Mouse (Mus musculus) C2C12 (cell line): ENCODE data around the gene Fermt2. TPM values are rescaled to one million over a fixed set of nuclear protein-coding genes. Genes with fewer than 3 reads are reported as not detected.

Source experiments
- H3K27me3 ChIP-seq: one replicate; pipeline ENCODE4 v1.6.1; 2011; ENCODE audit not compliant: control insufficient read depth, insufficient read depth, insufficient read length
- H3K36me3 ChIP-seq: one replicate; pipeline ENCODE4 v1.6.1; 2011; ENCODE audit not compliant: control insufficient read depth, insufficient read depth
- H3K4me3 ChIP-seq: one replicate; pipeline ENCODE4 v1.5.1; 2011; ENCODE audit warnings: mild to moderate bottlenecking, control low read depth; ENCODE audit not compliant: poor library complexity, insufficient read depth, severe bottlenecking
- H3K79me2 ChIP-seq: one replicate; pipeline ENCODE4 v1.6.1; 2011; ENCODE audit not compliant: control insufficient read depth, insufficient read depth
- H3K79me3 ChIP-seq: one replicate; pipeline ENCODE4 v1.6.1; 2011; ENCODE audit warnings: low read depth, control low read depth
- H3ac ChIP-seq: one replicate; pipeline ENCODE3; 2011; ENCODE audit warnings: low read depth; ENCODE audit not compliant: control insufficient read depth, insufficient read length
- CEBPB ChIP-seq: IDR thresholded peaks from one replicate; pipeline ENCODE4 v1.6.1; 2011; ENCODE audit warnings: low read depth, mild to moderate bottlenecking, control low read depth, moderate library complexity
- CTCF ChIP-seq: IDR thresholded peaks from one replicate; pipeline ENCODE4 v1.5.1; 2011; ENCODE audit not compliant: control insufficient read depth, insufficient read depth, insufficient read length
- FOSL1 ChIP-seq: IDR thresholded peaks from one replicate; pipeline ENCODE4 v1.8.0; 2011; ENCODE audit warnings: mild to moderate bottlenecking, low read length; ENCODE audit not compliant: poor library complexity, insufficient read depth, severe bottlenecking
- MAX ChIP-seq: IDR thresholded peaks from one replicate; pipeline ENCODE4 v1.6.1; 2011; ENCODE audit warnings: mild to moderate bottlenecking, control low read depth
- MYOD1 ChIP-seq: IDR thresholded peaks from one replicate; pipeline ENCODE4 v1.6.1; 2011; ENCODE audit warnings: low read depth; ENCODE audit not compliant: control insufficient read depth, insufficient read length
- MYOG ChIP-seq: IDR thresholded peaks from one replicate; pipeline ENCODE4 v1.6.1; 2011; ENCODE audit not compliant: control insufficient read depth, insufficient read length; ENCODE audit errors: extremely low read depth
- USF1 ChIP-seq: IDR thresholded peaks from one replicate; pipeline ENCODE4 v1.6.1; 2011; ENCODE audit warnings: low read depth, mild to moderate bottlenecking, control low read depth, moderate library complexity
- polyA plus RNA-seq: library from polyadenylated mRNA; unstranded; fragments of >200 nt; fragmentation: generic; extraction: Trizol; gene quantifications from one replicate; pipeline ENCODE4 v1.2.1, GENCODE M21; 2012; ENCODE audit warnings: missing spikeins

The Fermt2 gene
- polyA plus RNA-seq, 1 experiment: 40.9 TPM

DNA sequence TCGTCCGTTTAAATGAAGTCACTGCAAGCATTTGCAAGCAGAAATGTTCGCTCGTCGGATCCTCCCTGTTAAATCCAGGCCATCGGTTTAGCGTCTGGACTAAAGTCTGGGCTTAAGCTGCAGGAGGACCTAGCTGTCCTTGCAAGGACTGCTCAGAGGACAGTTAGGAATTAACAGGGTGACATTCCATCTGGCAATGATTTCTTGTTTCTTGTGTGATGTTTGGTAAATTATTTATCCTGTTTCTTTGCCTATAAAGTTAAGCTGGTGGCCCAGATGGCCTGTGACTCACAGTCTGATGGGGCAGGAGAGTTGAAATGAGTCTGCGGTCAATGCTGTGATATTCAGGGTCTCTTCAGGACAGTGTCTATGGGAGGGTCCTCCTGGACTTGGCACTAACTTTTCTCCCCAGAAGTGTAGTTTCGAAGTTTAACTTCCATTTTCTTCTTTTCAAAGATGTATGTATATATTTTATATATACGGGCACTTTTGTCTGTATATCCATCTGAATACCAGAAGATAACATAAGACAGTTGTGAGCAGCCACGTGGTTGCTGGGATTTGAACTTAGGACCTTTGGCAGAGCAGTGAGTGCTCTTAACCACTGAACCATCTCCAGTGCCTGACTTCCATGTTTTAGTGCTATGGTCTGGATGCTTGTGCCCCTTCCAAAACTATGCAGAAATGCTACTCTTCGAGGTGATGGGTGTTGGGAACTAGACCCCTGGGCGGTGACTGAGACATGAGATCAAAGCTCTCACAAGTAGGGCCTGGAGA lies 99.7 kb downstream of the Fermt2 start:
- no peaks in the 10 kb centered on the region for H3K36me3 ChIP-seq
- H3ac ChIP-seq: no peak overlapping the region
- no peaks in the 10 kb centered on the region for H3K79me3 ChIP-seq
- no peak for TF ChIP-seq USF1
- TF ChIP-seq MYOG: no peak
- TF ChIP-seq FOSL1: no peak
- no peak for TF ChIP-seq CEBPB
- TF ChIP-seq MAX: no peak
- TF ChIP-seq CTCF: no peak
- no peak for TF ChIP-seq MYOD1
- H3K27me3 ChIP-seq: no peaks in the 10 kb centered on the region
- no peaks in the 10 kb centered on the region for H3K79me2 ChIP-seq
- H3K4me3 ChIP-seq: no peak overlapping the region

DNA sequence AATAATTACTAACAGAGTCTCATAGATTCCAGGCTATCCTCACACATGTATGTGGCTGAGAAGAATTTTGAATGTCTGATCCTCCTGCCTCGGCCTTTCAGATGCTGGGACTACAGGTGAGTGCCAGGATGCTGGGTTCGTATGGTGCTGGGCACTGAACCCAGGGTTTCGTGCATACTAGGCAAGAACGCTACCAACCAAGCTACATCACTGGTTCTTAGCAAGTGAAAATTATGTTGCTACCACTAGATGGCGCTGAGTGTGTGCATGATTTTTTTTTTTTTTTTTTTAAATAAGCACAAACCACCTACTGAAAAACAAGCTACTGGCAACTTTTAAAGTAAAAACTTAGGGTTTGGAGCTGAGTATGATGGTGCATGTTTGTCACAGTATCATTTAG lies 106.7 kb downstream of the Fermt2 start:
- Histone ChIP-seq H3K79me2 (no peaks in the 10 kb centered on the region), H3K79me3 (no peaks in the 10 kb centered on the region), H3K4me3 (no peak overlapping the region), H3ac (no peak overlapping the region), H3K36me3 (no peaks in the 10 kb centered on the region), H3K27me3 (peaks cover 4% of the 10 kb centered on the region)
- TF ChIP-seq MYOD1 (no peak), FOSL1 (no peak), MAX (no peak), USF1 (no peak), CTCF (peak; percentile 25), MYOG (no peak), CEBPB (no peak)

- no peak for TF ChIP-seq MYOG
- no peak for TF ChIP-seq CTCF
- TF ChIP-seq CEBPB: no peak
- no peak for TF ChIP-seq MYOD1
- no peak for TF ChIP-seq MAX
- no peak for TF ChIP-seq USF1
- TF ChIP-seq FOSL1: no peak
- Histone ChIP-seq H3K79me2 (no peaks in the 10 kb centered on the region), H3K4me3 (no peak overlapping the region), H3K79me3 (no peaks in the 10 kb centered on the region), H3K36me3 (no peaks in the 10 kb centered on the region), H3K27me3 (peaks cover 4% of the 10 kb centered on the region), H3ac (no peak overlapping the region)
Measured at GRCm38 (mm10) chr14:45422371-45422770, 107.5 kb downstream of the Fermt2 start.

- no peak for TF ChIP-seq MYOG
- no peak for TF ChIP-seq FOSL1
- TF ChIP-seq MAX: no peak
- no peak for TF ChIP-seq USF1
- TF ChIP-seq MYOD1: no peak
- TF ChIP-seq CEBPB: no peak
- TF ChIP-seq CTCF: no peak
- Histone ChIP-seq H3K4me3 (no peak overlapping the region), H3K79me3 (no peaks in the 10 kb centered on the region), H3ac (no peak overlapping the region), H3K36me3 (no peaks in the 10 kb centered on the region), H3K27me3 (peaks cover 4% of the 10 kb centered on the region), H3K79me2 (no peaks in the 10 kb centered on the region)
Measured at GRCm38 (mm10) chr14:45419323-45419722, 110.6 kb downstream of the Fermt2 start.

DNA sequence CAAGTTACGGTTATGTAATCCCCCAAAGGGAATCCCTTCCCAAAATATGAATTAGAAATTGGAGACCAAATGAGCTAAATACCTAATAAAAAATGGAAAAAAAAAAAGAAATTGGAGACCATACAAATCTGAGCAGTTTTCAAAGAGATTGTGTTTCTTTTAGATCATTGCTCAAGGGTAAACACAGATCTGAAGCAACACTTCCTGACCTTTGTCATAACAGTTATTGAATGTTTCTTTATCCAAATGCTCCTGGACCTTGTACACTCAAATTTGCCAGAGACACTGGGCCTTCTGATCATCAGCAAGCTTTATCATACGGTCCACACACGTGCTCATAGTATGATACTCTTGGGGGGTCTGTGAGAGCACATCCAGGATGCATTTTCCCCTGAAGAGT lies 111.4 kb downstream of the Fermt2 start:
- no peaks in the 10 kb centered on the region for H3K79me2 ChIP-seq
- no peak overlapping the region for H3K4me3 ChIP-seq
- H3K27me3 ChIP-seq: peaks cover 4% of the 10 kb centered on the region
- TF ChIP-seq CEBPB (no peak), MAX (no peak), CTCF (no peak), FOSL1 (no peak), MYOG (no peak), MYOD1 (no peak), USF1 (no peak)
- H3K36me3 ChIP-seq: no peaks in the 10 kb centered on the region
- no peaks in the 10 kb centered on the region for H3K79me3 ChIP-seq
- H3ac ChIP-seq: no peak overlapping the region

DNA sequence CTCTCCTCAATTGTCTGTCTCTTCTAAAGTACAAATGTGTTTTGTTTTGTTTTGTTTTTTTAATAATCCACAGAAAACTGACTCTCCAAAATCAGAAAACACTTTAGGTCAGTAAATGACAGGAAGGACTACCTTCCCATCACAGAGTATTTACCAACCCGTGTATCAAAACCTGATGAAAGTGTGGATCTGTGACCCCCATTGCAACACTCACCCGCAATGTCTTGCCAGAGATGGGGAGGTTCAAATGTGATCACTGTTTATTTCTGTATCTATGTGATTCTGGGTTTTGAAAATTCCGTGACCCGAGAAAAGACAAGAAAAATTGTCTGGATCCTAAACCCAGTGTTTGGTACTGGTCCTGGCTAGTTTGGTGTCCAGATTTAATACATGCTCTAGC lies 113.7 kb downstream of the Fermt2 start:
- TF ChIP-seq CEBPB (no peak), USF1 (no peak), CTCF (no peak), MYOD1 (no peak), MYOG (no peak), MAX (no peak), FOSL1 (no peak)
- Histone ChIP-seq H3K36me3 (no peaks in the 10 kb centered on the region), H3ac (no peak overlapping the region)

More for the DNA sequence above, 113.7 kb downstream of the Fermt2 start:
- no peaks in the 10 kb centered on the region for H3K27me3 ChIP-seq
- H3K79me3 ChIP-seq: no peaks in the 10 kb centered on the region
- H3K79me2 ChIP-seq: no peaks in the 10 kb centered on the region
- no peak overlapping the region for H3K4me3 ChIP-seq

Other genes with a start within 250 kb of the Fermt2 start
- gene Ero1l, start 211.3 kb downstream of the Fermt2 start, polyA plus RNA-seq: 9.0 TPM
- gene Psmc6, start 200.3 kb downstream of the Fermt2 start, polyA plus RNA-seq: 47.5 TPM
- 6.7 TPM for gene Styx, start 179.0 kb downstream of the Fermt2 start, polyA plus RNA-seq
- 12.5 TPM for gene Gnpnat1, start 125.2 kb downstream of the Fermt2 start, polyA plus RNA-seq
- gene Ddhd1, start 128.0 kb upstream of the Fermt2 start, polyA plus RNA-seq: 6.4 TPM